Mouse (Mus musculus) hindbrain, embryonic 14.5 days (tissue): ENCODE data around the gene Exd1. TPM values are rescaled to one million over a fixed set of nuclear protein-coding genes. Genes with fewer than 3 reads are reported as not detected.
A peak's percentile ranks its signal among the peaks of the same experiment; 100 is the strongest.

Experiments
- ATAC-seq: fragments of 200-750 bp; cut with Nextera tagmentation; 2 replicates; pipeline ENCODE4 v1.8.0; 2017; ENCODE audit warnings: moderate number of reproducible peaks, mild to moderate bottlenecking, moderate TSS enrichment, moderate library complexity; ENCODE audit not compliant: low FRiP score
- DNase-seq: peaks from one replicate; pipeline ENCODE4 v3.0.0-alpha.2; 2015; ENCODE audit warnings: low spot score
- H3K27ac ChIP-seq: fragments of 300-500 bp; sonication (generic); 2 replicates; pipeline ENCODE4 v1.5.1; 2014; ENCODE audit warnings: mild to moderate bottlenecking, moderate library complexity
- H3K27me3 ChIP-seq: fragments of 300-500 bp; sonication (generic); 2 replicates; pipeline ENCODE4 v1.6.1; 2014; ENCODE audit warnings: mild to moderate bottlenecking, low read length, mixed read lengths; ENCODE audit not compliant: control insufficient read depth, insufficient read depth
- H3K36me3 ChIP-seq: fragments of 300-500 bp; sonication (generic); replicated peaks from 2 replicates; pipeline ENCODE4 v1.6.1; 2014; ENCODE audit not compliant: control insufficient read depth, insufficient read depth
- H3K4me1 ChIP-seq: fragments of 300-500 bp; sonication (generic); replicated peaks from 2 replicates; pipeline ENCODE4 v1.6.1; 2014; ENCODE audit warnings: antibody characterized with exemption, low read length, mixed read lengths; ENCODE audit not compliant: control insufficient read depth, insufficient read depth
- H3K4me2 ChIP-seq: fragments of 300-500 bp; sonication (generic); replicated peaks from 2 replicates; pipeline ENCODE4 v1.6.1; 2014; ENCODE audit warnings: mild to moderate bottlenecking, moderate library complexity
- H3K4me3 ChIP-seq: fragments of 300-500 bp; sonication (generic); replicated peaks from 2 replicates; pipeline ENCODE4 v1.5.1; 2014; ENCODE audit warnings: mild to moderate bottlenecking, low read length
- H3K9ac ChIP-seq: fragments of 300-500 bp; sonication (generic); 2 replicates; pipeline ENCODE4 v1.6.1; 2014
- H3K9me3 ChIP-seq: fragments of 300-500 bp; sonication (generic); 2 replicates; pipeline ENCODE4 v1.6.1; 2016; ENCODE audit warnings: low read length; ENCODE audit not compliant: control insufficient read depth
- WGBS: fragments of 180-500 bp; shearing (Covaris S2); extraction: QIAGEN DNeasy Blood & Tissue Kit; methylation state at CpG from one replicate; pipeline ENCODE4 v1.1.7; 2014; 5-methylcytosine and 5-hydroxymethylcytosine counted together
- polyA plus RNA-seq: library from polyadenylated mRNA; unstranded; fragments of >200 nt; fragmentation: Nextera tagmentation; extraction: Ambion mirVana; gene quantifications from 2 replicates; pipeline ENCODE4 v1.2.1, GENCODE M21; 2014

Exd1 gene
- polyA plus RNA-seq: 0.34 and 1.0 TPM in 2 replicates

DNA sequence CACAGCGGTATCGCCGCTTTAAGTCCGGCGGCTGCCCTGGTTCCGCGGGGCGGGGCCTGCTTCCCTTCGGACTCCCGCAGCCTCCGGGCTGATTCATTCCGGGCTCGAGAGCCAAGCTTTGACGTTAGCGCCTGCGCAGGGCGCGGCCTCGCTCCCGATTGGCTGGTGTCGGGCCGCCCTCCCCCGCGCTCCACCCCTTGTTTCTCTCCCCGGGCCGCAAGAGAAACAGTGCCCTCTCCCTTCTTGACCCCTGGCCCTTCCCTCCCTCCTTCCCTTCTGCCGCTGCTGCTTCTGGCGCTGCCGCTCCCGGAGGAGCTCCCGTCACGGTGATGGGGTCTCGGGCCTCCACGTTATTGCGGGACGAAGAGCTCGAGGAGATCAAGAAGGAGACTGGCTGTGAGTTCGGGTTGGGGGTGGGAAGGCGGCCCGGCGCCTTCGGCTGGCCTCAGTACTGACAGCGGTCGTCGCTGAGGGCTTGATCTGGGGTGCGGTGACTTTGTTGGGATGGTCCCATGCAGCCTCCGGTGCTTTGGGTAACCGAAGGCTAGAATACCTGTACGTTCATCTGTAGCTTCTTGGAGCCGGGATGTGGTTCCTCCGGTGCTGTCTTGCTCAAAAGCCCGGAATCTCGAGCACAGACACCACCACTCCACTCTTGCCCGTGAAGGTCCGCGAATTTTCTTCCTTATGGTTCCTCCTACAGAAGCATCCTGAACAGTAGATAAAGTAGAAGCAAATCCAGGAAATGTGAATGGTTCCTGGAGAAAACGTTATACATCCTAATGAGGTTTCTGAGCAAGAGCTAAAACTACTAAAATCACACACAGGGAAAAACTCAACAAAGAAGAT is at the start of gene Exd1, which contains the start of gene Chp1:
Exd1 (minus strand) TSS at position 106 of the 849 bp plus-strand sequence.
Chp1 (plus strand) TSS at position 176 of the 849 bp plus-strand sequence.
- H3K4me3 ChIP-seq: peak within 1 kb of the TSS; percentile 91
- H3K27me3 ChIP-seq: no peaks in the 10 kb centered on the region
- under 1% methylated on average over 56 of the region's 57 CpGs for WGBS
- peaks cover 16% of the 10 kb centered on the region for H3K4me1 ChIP-seq
- ATAC-seq: peak; percentile 99
- no peaks in the 10 kb centered on the region for H3K9me3 ChIP-seq
- peak; percentile 99 for DNase-seq
- peak within 1 kb of the TSS; percentile 81 for H3K4me2 ChIP-seq
- H3K27ac ChIP-seq: peak within 1 kb of the TSS; percentile 82
- H3K9ac ChIP-seq: peak within 1 kb of the TSS; percentile 88
- H3K36me3 ChIP-seq: no peaks in the 10 kb centered on the region

DNA sequence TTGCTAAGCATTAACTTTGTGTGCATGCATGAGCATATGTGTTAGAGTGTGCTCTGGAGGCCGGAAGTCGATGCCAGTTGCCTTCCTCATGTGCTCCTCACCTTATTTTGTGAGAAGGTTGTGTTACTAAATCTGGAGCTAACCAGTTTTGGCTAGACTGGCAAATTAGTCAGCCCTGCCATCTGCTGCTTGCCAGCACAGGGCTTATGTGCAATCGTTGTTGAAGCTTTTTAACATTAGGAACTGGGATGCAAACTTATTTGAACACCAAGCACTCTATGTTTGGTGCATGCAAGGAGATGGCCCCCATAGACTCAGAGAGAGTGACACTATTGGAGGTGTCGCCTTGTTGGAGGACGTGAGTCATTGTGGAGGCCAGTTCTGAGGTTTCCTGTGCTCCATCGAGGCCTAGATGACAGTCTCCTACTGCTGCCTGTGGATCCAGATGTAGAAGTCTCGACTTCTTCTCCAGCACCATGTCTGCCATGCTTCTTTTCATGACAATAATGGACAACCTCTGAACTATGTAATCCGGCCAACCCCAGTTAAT is 49.4 kb upstream of the Exd1 start:
- H3K9me3 ChIP-seq: no peaks in the 10 kb centered on the region
- no peaks in the 10 kb centered on the region for H3K27me3 ChIP-seq
- H3K36me3 ChIP-seq: peaks cover 55% of the 10 kb centered on the region
- H3K4me3 ChIP-seq: no peak overlapping the region
- H3K4me1 ChIP-seq: peaks cover 24% of the 10 kb centered on the region
- no peak overlapping the region for H3K4me2 ChIP-seq
- DNase-seq (no peak), ATAC-seq (no peak)
- 89% methylated on average over 8 of the region's 8 CpGs for WGBS
- H3K27ac ChIP-seq: no peak overlapping the region
- no peak overlapping the region for H3K9ac ChIP-seq

DNA sequence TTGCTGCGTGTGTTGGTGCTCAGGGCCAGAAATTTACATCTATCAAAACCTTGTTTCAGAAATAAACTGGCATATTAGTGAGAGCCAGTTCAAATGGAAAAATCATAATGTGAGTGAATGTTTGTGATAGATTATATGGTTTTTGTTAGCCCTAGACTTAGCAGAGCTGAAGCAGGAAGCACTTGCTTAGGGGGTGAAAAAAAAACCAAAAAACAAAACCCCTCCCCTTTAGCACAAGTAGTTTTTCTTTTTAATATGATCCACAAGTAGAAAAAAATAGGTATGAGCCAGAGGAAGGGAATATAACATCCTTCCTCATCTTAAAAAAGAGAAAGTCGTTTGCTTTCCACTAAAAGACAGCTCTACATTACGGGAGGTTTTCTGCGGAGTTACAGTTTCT is 47.9 kb upstream of the Exd1 start:
- Histone ChIP-seq H3K4me1 (peaks cover 19% of the 10 kb centered on the region), H3K9ac (peak overlapping the region; percentile 89), H3K9me3 (no peaks in the 10 kb centered on the region), H3K4me3 (peak overlapping the region; percentile 93), H3K27me3 (no peaks in the 10 kb centered on the region), H3K36me3 (peaks cover 46% of the 10 kb centered on the region), H3K4me2 (peak overlapping the region; percentile 61), H3K27ac (no peak overlapping the region)
- 54% methylated on average over 4 of the region's 4 CpGs for WGBS
- ATAC-seq (no peak), DNase-seq (no peak)

DNA sequence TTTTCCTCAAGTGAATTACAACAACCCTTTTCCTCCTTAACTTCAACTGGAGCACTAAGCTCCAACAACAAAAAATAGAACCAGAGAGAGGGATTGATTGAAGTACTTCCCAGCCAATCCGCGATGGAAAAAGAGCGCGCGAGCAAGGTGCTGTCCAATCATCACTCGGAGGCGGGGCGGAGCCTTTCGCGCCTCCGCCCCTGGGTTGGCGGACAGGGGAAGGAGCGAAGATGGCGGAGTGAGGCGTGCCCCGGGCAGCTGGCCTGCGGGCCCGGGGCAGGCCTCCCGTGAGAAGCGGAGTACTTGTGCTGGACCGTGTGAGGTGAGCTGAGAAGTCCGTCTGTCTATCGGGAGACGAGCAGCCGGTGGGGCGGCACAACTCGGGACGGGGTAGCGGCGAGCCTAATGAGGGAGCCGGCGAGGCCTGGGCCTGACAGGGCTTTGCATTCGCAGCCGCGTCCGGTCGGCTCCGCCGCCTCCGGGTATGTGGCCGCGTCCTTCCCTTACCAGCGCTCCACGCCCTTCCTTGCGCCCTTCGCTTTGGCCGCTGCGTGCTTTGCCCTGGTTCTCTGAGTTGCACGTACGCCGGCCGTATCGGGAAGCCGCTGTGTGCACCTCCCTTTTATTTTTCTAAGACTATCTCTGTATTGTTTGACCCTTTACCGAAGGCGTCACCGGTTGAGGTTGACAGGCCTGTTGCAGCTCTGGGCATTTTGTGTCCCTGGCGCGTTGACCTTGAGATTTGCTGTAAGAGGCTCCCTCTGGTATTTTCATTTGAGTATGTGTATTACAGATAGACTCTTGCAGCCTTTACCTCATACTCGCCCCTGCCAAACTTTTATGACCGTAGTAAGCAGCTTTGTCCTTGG is 46.9 kb upstream of the Exd1 start:
- Histone ChIP-seq H3K4me1 (peaks cover 19% of the 10 kb centered on the region), H3K27ac (peak overlapping the region; percentile 87), H3K9ac (peak overlapping the region; percentile 89), H3K9me3 (no peaks in the 10 kb centered on the region), H3K4me3 (peak overlapping the region; percentile 93), H3K36me3 (peaks cover 36% of the 10 kb centered on the region), H3K4me2 (peak overlapping the region; percentile 61), H3K27me3 (no peaks in the 10 kb centered on the region)
- ATAC-seq (peak; percentile 99), DNase-seq (peak; percentile 99)
- WGBS: under 1% methylated on average over 61 of the region's 61 CpGs

- Histone ChIP-seq H3K9ac (peak overlapping the region; percentile 89), H3K36me3 (peaks cover 30% of the 10 kb centered on the region), H3K4me2 (peak overlapping the region; percentile 61), H3K9me3 (no peaks in the 10 kb centered on the region), H3K27me3 (no peaks in the 10 kb centered on the region), H3K27ac (peak overlapping the region; percentile 76), H3K4me3 (peak overlapping the region; percentile 93), H3K4me1 (peaks cover 19% of the 10 kb centered on the region)
- DNase-seq: no peak
- peak; percentile 19; the same call in 1 of the 2 replicates for ATAC-seq
- WGBS: 8% methylated on average over 7 of the region's 7 CpGs
These were observed 46.3 kb upstream of the Exd1 start for GRCm38 (mm10) chr2:119593765-119594112.

DNA sequence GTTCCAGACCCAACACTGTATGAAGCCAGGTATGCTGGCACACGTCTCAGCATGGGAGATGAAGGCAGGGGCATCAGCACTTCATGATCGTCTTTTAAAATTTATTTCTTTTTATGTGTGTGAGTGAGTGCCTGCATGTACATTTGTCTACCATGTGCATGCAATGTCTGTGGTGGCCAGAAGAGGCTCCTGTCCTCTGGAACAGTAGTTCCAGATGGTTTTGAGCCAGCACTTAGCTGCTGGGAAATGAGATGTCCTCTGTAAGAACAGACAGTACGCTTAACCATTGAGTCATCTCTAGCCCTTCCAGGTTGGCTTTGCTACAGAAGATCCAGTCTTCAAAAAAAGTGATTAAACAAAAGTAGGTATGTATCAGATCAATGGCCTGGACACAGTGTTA is 43.8 kb upstream of the Exd1 start:
- DNase-seq: no peak
- Histone ChIP-seq H3K9me3 (no peaks in the 10 kb centered on the region), H3K27me3 (no peaks in the 10 kb centered on the region), H3K27ac (no peak overlapping the region), H3K4me2 (no peak overlapping the region), H3K9ac (no peak overlapping the region), H3K4me3 (no peak overlapping the region), H3K4me1 (peaks cover 19% of the 10 kb centered on the region), H3K36me3 (peaks cover 7% of the 10 kb centered on the region)
- WGBS: 92% methylated on average over 3 of the region's 3 CpGs
- ATAC-seq: no peak

GRCm38 (mm10) chr2:119587383-119587782 is 40.0 kb upstream of the Exd1 start:
- no peaks in the 10 kb centered on the region for H3K27me3 ChIP-seq
- H3K9me3 ChIP-seq: no peaks in the 10 kb centered on the region
- H3K4me3 ChIP-seq: no peak overlapping the region
- peak; percentile 39 for DNase-seq
- no peak overlapping the region for H3K27ac ChIP-seq
- no peak overlapping the region for H3K9ac ChIP-seq
- 14% methylated on average over 4 of the region's 4 CpGs for WGBS
- ATAC-seq: no peak
- H3K4me2 ChIP-seq: no peak overlapping the region
- H3K4me1 ChIP-seq: no peaks in the 10 kb centered on the region
- H3K36me3 ChIP-seq: peaks cover 22% of the 10 kb centered on the region

GRCm38 (mm10) chr2:119584282-119584681 is 36.9 kb upstream of the Exd1 start:
- H3K36me3 ChIP-seq: peaks cover 33% of the 10 kb centered on the region

DNA sequence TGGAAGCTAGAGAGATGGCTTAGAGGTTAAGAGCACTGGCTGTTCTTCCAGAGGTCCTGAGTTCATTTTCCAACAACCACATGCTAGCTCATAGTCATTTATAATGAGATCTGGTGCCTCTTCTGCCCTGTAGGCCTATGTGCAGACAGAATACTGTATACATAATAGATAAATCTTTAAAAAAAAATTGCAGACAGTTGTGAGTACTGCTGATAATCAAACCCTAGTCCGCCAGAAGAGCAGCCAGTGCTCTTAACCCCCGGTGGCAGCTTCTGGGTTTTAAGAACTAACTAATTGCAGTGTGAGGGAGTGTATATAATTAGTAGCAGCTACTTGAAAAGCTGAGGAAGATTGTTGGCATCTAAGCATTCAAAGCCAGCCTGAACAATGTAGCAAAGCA is 36.0 kb upstream of the Exd1 start:
- ATAC-seq (no peak), DNase-seq (no peak)
- H3K4me2 ChIP-seq: no peak overlapping the region
- H3K4me3 ChIP-seq: no peak overlapping the region
- no peaks in the 10 kb centered on the region for H3K4me1 ChIP-seq
- H3K27me3 ChIP-seq: no peaks in the 10 kb centered on the region
- H3K9me3 ChIP-seq: no peaks in the 10 kb centered on the region
- H3K36me3 ChIP-seq: peaks cover 40% of the 10 kb centered on the region
- H3K9ac ChIP-seq: no peak overlapping the region
- no peak overlapping the region for H3K27ac ChIP-seq
- 85% methylated on average over 2 of the region's 2 CpGs for WGBS

More at GRCm38 (mm10) chr2:119584282-119584681, 36.9 kb upstream of the Exd1 start:
- Histone ChIP-seq H3K9ac (no peak overlapping the region), H3K27ac (no peak overlapping the region), H3K4me2 (no peak overlapping the region), H3K4me1 (no peaks in the 10 kb centered on the region), H3K27me3 (no peaks in the 10 kb centered on the region), H3K9me3 (no peaks in the 10 kb centered on the region), H3K4me3 (no peak overlapping the region)
- ATAC-seq (no peak), DNase-seq (no peak)
- 92% methylated on average over 8 of the region's 8 CpGs for WGBS
